Mouse (Mus musculus) splenic B cell, adult 2 months (primary cell): ENCODE results near the gene Stk32c.

Experiments used
- DNase-seq: peaks from one replicate; pipeline ENCODE4 v3.0.0-alpha.2; 2011; ENCODE audit warnings: low read depth, low spot score
- H3K27me3 ChIP-seq: 2 replicates; pipeline ENCODE4 v1.6.1; 2012; ENCODE audit warnings: mild to moderate bottlenecking, low read length, moderate library complexity, mixed read lengths; ENCODE audit not compliant: control insufficient read depth, poor library complexity, insufficient read depth, severe bottlenecking
- H3K36me3 ChIP-seq: 2 replicates; pipeline ENCODE4 v1.6.1; 2012; ENCODE audit warnings: mild to moderate bottlenecking, low read length, moderate library complexity, mixed read lengths; ENCODE audit not compliant: control insufficient read depth, poor library complexity, insufficient read depth, severe bottlenecking

The Stk32c gene

DNA sequence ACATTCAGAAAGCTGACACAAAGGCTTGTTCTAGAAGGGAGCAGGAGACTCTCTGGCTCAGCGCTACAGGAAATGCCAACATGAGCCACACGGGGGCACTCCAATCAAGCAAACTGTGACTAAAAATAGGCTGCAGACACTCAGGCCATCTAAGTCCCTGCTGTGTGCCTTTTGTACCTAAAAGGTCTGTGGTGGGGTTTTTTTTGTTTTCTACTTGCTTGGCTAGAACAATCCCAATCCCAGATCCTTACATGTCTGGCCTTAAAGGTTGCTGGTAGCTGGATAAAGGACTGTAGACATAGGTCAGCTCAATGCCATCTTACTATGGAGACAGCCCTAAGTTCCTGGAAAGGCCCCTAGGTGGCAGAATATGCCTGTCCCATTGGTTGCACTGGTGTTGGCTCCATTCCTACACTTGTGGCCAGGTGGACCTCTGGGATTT, 144.9 kb downstream of the Stk32c start:
- no peaks in the 10 kb centered on the region for H3K27me3 ChIP-seq
- peak; percentile 30 for DNase-seq
- H3K36me3 ChIP-seq = no peaks in the 10 kb centered on the region

DNA sequence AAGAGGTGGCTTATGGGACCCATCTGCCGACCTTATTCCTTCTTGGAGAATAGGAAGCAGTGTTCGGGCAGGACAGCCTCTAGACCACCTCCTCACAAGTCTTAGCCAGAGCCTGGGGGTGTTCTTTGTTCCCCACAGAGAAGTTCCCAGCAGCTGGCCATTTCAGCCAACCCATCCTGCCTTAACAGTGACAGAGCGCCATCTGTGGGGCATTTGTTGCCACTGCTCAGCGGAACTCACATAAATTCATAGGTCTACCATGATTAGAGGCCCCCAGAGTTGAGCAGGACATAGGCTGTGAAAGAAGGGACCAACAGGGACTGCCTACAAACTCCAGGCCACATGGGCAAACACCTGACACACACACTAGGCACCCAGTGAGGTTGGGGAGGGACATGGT, 149.7 kb downstream of the Stk32c start:
- DNase-seq = no peak
- Histone ChIP-seq H3K36me3 (no peaks in the 10 kb centered on the region), H3K27me3 (no peaks in the 10 kb centered on the region)
